Mouse (Mus musculus) lung, postnatal 0 days (tissue): ENCODE measurements around the gene Galm. TPM values are rescaled to one million over a fixed set of nuclear protein-coding genes. Genes with fewer than 3 reads are reported as not detected.

Experiments
- ATAC-seq: fragments of 200-750 bp; cut with Nextera tagmentation; 2 replicates; pipeline ENCODE4 v1.8.0; 2017; ENCODE audit warnings: moderate library complexity
- DNase-seq: peaks from one replicate; pipeline ENCODE4 v3.0.0-alpha.2; 2016; ENCODE audit warnings: low spot score
- H3K27ac ChIP-seq: fragments of 300-500 bp; sonication (generic); 2 replicates; pipeline ENCODE4 v1.5.1; 2014; ENCODE audit warnings: antibody characterized with exemption, mild to moderate bottlenecking, low read length, mixed read lengths
- H3K27me3 ChIP-seq: fragments of 300-500 bp; sonication (generic); replicated peaks from 2 replicates; pipeline ENCODE4 v1.6.1; 2014; ENCODE audit warnings: low read length, mixed read lengths; ENCODE audit not compliant: insufficient read depth
- H3K36me3 ChIP-seq: fragments of 300-500 bp; sonication (generic); 2 replicates; pipeline ENCODE4 v1.6.1; 2014; ENCODE audit warnings: low read length, mixed read lengths; ENCODE audit not compliant: insufficient read depth
- H3K4me1 ChIP-seq: fragments of 300-500 bp; sonication (generic); 2 replicates; pipeline ENCODE4 v1.6.1; 2014; ENCODE audit warnings: antibody characterized with exemption, low read depth, low read length, mixed read lengths; ENCODE audit not compliant: insufficient read depth
- H3K4me2 ChIP-seq: fragments of 300-500 bp; sonication (generic); replicated peaks from 2 replicates; pipeline ENCODE4 v1.6.1; 2014; ENCODE audit warnings: low read depth, mild to moderate bottlenecking, low read length, moderate library complexity, mixed read lengths
- H3K4me3 ChIP-seq: fragments of 300-500 bp; sonication (generic); 2 replicates; pipeline ENCODE4 v1.5.1; 2014; ENCODE audit warnings: low read depth, low read length
- H3K9ac ChIP-seq: fragments of 300-500 bp; sonication (generic); replicated peaks from 2 replicates; pipeline ENCODE4 v1.6.1; 2014; ENCODE audit warnings: low read depth, mild to moderate bottlenecking
- H3K9me3 ChIP-seq: fragments of 300-500 bp; sonication (generic); 2 replicates; pipeline ENCODE4 v1.6.1; 2016; ENCODE audit warnings: low read length, mixed read lengths
- CTCF ChIP-seq: IDR thresholded peaks from 2 replicates; pipeline ENCODE4 v1.5.1; 2016; ENCODE audit warnings: antibody characterized with exemption, mild to moderate bottlenecking
- EP300 ChIP-seq: IDR thresholded peaks from 2 replicates; pipeline ENCODE4 v1.6.1; 2016; ENCODE audit warnings: antibody characterized with exemption, mild to moderate bottlenecking, control low read depth
- WGBS: fragments of 180-500 bp; shearing (Covaris S2); extraction: QIAGEN DNeasy Blood & Tissue Kit; methylation state at CpG from one replicate; pipeline ENCODE4 v1.1.7; 2014; 5-methylcytosine and 5-hydroxymethylcytosine counted together
- polyA plus RNA-seq: library from polyadenylated mRNA; unstranded; fragments of >200 nt; fragmentation: Nextera tagmentation; extraction: Ambion mirVana; gene quantifications from 2 replicates; pipeline ENCODE4 v1.2.1, GENCODE M21; 2015

Gene Galm
- polyA plus RNA-seq, 1 experiment from 2014 or later: 7.5 TPM

- TF ChIP-seq CTCF (no peak), EP300 (no peak)
- Histone ChIP-seq H3K27ac (no peak overlapping the region), H3K9ac (no peak overlapping the region), H3K9me3 (no peaks in the 10 kb centered on the region), H3K4me2 (no peak overlapping the region), H3K27me3 (no peaks in the 10 kb centered on the region), H3K36me3 (no peaks in the 10 kb centered on the region), H3K4me1 (no peaks in the 10 kb centered on the region), H3K4me3 (no peak overlapping the region)
- WGBS: 56% methylated on average over 4 of the region's 4 CpGs
- DNase-seq (no peak), ATAC-seq (no peak)
Observed at GRCm38 (mm10) chr17:80090551-80090950, 36.7 kb upstream of the Galm start.

- no peak overlapping the region for H3K27ac ChIP-seq
- H3K4me1 ChIP-seq: no peaks in the 10 kb centered on the region
- no peaks in the 10 kb centered on the region for H3K27me3 ChIP-seq
- H3K9me3 ChIP-seq: no peaks in the 10 kb centered on the region
- DNase-seq (peak; percentile 36), ATAC-seq (no peak)
- TF ChIP-seq EP300 (no peak), CTCF (no peak)
- no peak overlapping the region for H3K4me2 ChIP-seq
- no peak overlapping the region for H3K4me3 ChIP-seq
- no peaks in the 10 kb centered on the region for H3K36me3 ChIP-seq
- H3K9ac ChIP-seq: no peak overlapping the region
- 43% methylated on average over 6 of the region's 6 CpGs for WGBS
Observed at GRCm38 (mm10) chr17:80091879-80092549, 35.3 kb upstream of the Galm start.

- 60% methylated on average over 9 of the region's 9 CpGs for WGBS
- 0 out of 2 replicates have a peak overlapping the region, but pooled peaks have one; percentile 1 for H3K27ac ChIP-seq
- DNase-seq (peak; percentile 63), ATAC-seq (peak; percentile 58)
- H3K4me3 ChIP-seq: no peak overlapping the region
- no peak overlapping the region for H3K9ac ChIP-seq
- no peak for TF ChIP-seq EP300
- TF ChIP-seq CTCF: no peak
- no peaks in the 10 kb centered on the region for H3K36me3 ChIP-seq
- H3K4me2 ChIP-seq: peak overlapping the region; percentile 44
- H3K9me3 ChIP-seq: no peaks in the 10 kb centered on the region
- no peaks in the 10 kb centered on the region for H3K27me3 ChIP-seq
- no peaks in the 10 kb centered on the region; the same call in 1 of the 2 replicates for H3K4me1 ChIP-seq
Observed at GRCm38 (mm10) chr17:80095254-80095899, 31.9 kb upstream of the Galm start.

- no peak overlapping the region for H3K4me3 ChIP-seq
Observed at GRCm38 (mm10) chr17:80096043-80096719, 31.1 kb upstream of the Galm start.

GRCm38 (mm10) chr17:80096720-80097114, 30.6 kb upstream of the Galm start:
- ATAC-seq: no peak
- Histone ChIP-seq H3K9me3 (no peaks in the 10 kb centered on the region), H3K4me3 (no peak overlapping the region), H3K36me3 (no peaks in the 10 kb centered on the region), H3K4me2 (peak overlapping the region; percentile 44; the same call in 1 of the 2 replicates), H3K27me3 (no peaks in the 10 kb centered on the region), H3K9ac (no peak overlapping the region), H3K4me1 (no peaks in the 10 kb centered on the region; the same call in 1 of the 2 replicates), H3K27ac (0 out of 2 replicates have a peak overlapping the region, but pooled peaks have one; percentile 26)
- no peak for DNase-seq
- TF ChIP-seq EP300 (no peak), CTCF (no peak)
- WGBS: 65% methylated on average over 8 of the region's 8 CpGs

More at GRCm38 (mm10) chr17:80096043-80096719, 31.1 kb upstream of the Galm start:
- no peaks in the 10 kb centered on the region for H3K9me3 ChIP-seq
- peak overlapping the region; percentile 44 for H3K4me2 ChIP-seq
- ATAC-seq: peak; percentile 92
- DNase-seq: peak; percentile 82
- no peaks in the 10 kb centered on the region; the same call in 1 of the 2 replicates for H3K4me1 ChIP-seq
- TF ChIP-seq CTCF (no peak), EP300 (no peak)
- H3K9ac ChIP-seq: no peak overlapping the region
- H3K27ac ChIP-seq: 0 out of 2 replicates have a peak overlapping the region, but pooled peaks have one; percentile 54
- H3K27me3 ChIP-seq: no peaks in the 10 kb centered on the region
- no peaks in the 10 kb centered on the region for H3K36me3 ChIP-seq
- WGBS: 14% methylated on average over 20 of the region's 20 CpGs

- Histone ChIP-seq H3K4me1 (no peaks in the 10 kb centered on the region; the same call in 1 of the 2 replicates), H3K4me2 (no peak overlapping the region), H3K27me3 (no peaks in the 10 kb centered on the region), H3K4me3 (no peak overlapping the region), H3K9me3 (no peaks in the 10 kb centered on the region), H3K36me3 (no peaks in the 10 kb centered on the region), H3K9ac (no peak overlapping the region), H3K27ac (no peak overlapping the region)
- TF ChIP-seq CTCF: no peak
- no peak for TF ChIP-seq EP300
- no peak for ATAC-seq
- 29% methylated on average over 2 of the region's 2 CpGs for WGBS
- no peak for DNase-seq
Observed at GRCm38 (mm10) chr17:80097221-80097620, 30.1 kb upstream of the Galm start.
